Mouse (Mus musculus): ENCODE measurements around the gene Wwc2.

- TF ChIP-seq POLR2A (IDR thresholded peaks at IDR 0.05; ENCODE audit: low read depth, low read length) (no peak), CTCF (IDR thresholded peaks at IDR 0.05; ENCODE audit: extremely low read depth, insufficient read depth, insufficient read length, insufficient replicate concordance) (no peak)
Measured at GRCm38 (mm10) chr8:47891641-47892040, 99.1 kb downstream of the Wwc2 start.

All from spleen, adult 2 months (tissue).